Mouse (Mus musculus) urinary bladder, adult 18-20 months (tissue): ENCODE measurements around the gene Hist1h2bg.
"Not testable (repeated sequence)": the region's sequence is repeated elsewhere in the genome, so short reads cannot be mapped to it uniquely, and the experiment has no call there.

Experiments
- DNase-seq, 2 experiments: peaks; one replicate each; pipeline ENCODE4 v3.0.0; 2022; ENCODE audit warnings: low spot score in 2 of 2, mixed read lengths in 2 of 2

Hist1h2bg gene

DNA sequence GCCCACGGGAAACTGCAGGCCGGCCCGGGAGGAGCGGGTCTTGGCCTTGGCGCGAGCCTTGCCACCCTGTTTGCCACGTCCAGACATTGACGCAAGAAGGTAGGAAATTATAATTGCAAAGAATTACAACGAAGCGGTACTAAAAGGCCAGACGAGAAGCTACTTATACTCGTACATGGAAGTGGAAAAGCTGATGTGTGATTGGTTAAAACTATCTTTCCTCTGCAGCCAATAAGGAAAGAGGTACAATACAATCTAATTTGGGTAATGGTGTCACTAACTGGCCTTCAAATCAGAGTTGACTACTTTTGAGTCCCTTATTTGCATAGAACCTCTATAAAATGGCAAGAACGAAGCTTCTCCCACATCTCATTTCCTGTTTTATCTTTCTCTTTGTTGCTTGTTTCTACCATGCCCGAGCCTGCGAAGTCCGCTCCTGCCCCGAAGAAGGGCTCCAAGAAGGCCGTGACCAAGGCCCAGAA, at the start of gene Hist1h2bg, which contains the start of gene Hist1h2ae:
Gene Hist1h2bg (plus strand): TSS at position 375 of the 482 bp plus-strand sequence.
Gene Hist1h2ae (minus strand): TSS at position 199 of the 482 bp plus-strand sequence.
- DNase-seq: peak; percentile 56 to 73

DNA sequence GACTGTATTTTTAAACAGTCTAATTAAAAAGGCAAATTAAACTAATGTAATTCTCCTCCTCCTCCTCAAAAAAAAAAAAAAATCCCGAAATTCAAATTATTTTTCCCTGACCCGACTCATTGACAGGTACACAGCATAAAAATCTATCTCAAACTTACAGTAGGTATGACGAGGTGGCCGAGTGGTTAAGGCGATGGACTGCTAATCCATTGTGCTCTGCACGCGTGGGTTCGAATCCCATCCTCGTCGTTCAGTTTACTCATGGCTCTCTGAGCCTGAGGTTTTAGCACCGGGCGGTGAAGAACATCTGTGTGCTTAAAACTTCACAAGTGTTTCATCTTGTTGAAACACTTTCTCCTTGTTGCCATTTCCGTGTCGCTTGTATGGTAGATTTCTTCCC, 49.5 kb upstream of the Hist1h2bg start:
- peak; percentile 55 to 58 for DNase-seq

DNA sequence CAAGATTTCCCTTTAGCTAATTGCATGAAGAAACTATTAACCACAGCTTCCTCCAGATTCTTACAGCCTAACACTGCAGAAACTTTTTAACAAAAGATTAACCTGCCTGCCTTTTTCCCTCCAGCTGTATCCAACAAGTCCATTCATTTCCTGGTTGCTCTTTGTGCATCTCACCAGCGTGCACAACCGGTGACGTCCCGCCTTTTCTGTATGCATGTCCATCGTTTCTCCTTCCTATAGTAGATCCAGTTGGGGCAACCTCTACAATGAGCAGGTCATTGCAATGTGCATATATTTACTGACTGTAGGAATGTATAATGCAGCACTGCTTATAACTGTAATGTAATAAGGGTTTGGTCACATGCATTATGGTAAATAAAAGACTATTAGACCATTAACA, 47.2 kb upstream of the Hist1h2bg start:
- DNase-seq: no peak

DNA sequence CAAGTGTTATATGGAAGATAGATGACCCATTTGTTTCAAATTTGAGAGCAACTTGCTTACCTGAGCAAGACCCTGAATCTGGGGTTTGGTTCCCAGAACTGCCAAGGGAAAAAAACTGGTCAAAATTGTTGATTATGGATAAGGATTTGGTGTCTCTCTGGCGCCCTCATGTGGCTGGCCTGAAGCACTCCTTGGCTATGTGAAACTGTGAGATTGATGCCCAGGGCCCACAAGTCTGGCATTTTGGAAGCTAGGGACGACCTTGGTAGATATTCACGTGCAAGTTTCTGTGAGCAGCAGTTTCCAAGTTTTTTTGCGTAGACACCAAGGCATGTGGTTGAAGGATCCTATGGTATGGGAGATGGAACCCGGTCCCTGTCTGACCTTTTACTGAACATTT, 46.5 kb upstream of the Hist1h2bg start:
- DNase-seq: peak in 1 of 2 experiments; percentile 68

DNA sequence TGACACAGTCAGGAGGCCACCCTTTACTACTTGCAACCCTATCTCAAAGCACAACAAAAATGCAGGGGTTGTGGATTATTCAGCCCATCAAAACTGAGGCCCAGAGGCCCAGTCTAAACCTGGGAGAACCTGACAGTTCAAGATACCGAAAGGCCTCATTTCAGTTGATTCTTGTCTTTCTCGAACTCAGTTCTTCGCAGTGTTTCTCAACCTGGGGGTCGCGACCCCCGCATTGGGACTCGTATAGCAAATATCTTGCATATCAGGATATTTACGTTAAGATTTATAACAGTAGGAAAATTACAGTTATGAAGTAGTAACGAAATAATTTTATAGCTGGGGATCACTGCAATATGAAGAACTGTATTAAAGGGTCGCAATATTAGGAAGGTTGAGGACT, 45.3 kb upstream of the Hist1h2bg start:
- DNase-seq: no peak

DNA sequence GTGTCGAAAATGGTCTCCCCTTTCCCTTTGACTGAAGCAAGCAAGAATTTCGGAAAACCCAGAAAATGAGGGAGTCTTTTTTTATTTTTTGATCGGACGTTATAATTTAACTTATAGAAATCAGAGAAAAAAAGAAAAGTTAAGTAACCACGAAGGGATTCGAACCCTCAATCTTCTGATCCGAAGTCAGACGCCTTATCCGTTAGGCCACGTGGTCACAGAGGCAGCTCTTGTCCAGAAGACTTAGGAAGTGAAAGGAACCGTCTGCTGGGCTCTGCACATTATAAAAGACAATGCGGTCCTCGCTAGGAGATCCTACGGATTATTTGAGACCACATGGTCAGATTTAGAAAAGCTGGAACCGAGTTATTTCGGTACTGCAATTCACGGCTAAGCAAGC, 44.9 kb upstream of the Hist1h2bg start:
- DNase-seq: peak; percentile 85 to 88

GRCm38 (mm10) chr13:23529005-23529404, 42.2 kb upstream of the Hist1h2bg start:
- no peak for DNase-seq

DNA sequence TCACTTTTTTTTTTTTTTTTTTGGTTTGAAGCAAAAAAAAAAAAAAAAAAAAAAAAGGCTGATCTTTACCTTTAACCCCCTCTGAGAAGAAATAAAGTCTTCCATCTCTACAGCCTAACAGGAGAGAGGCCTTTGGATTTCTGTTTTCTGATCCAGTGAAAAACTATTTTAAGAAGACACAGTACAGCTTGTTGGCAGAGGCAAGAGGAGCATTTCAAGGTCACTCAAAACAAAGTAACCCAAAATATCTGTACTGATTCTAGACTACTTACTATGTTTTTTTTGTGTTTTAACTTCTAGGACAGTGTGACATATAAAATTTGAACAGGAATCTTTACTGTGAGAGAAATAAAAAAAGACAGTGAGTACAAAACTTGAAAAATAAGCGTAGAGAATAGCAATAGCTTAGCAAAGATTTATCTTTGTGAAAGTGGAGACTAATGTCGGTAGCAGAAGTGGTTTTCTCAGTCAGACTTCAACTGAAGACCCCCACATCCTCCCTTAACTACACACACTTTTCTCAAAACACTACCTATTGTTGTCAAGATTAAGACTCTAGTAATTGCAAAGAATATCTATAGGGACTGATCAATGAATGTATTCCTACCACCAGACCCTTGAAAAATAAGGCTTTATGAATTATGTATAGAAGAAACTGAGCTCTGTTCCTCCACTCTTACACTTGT, 41.6 kb upstream of the Hist1h2bg start:
- DNase-seq: no peak

DNA sequence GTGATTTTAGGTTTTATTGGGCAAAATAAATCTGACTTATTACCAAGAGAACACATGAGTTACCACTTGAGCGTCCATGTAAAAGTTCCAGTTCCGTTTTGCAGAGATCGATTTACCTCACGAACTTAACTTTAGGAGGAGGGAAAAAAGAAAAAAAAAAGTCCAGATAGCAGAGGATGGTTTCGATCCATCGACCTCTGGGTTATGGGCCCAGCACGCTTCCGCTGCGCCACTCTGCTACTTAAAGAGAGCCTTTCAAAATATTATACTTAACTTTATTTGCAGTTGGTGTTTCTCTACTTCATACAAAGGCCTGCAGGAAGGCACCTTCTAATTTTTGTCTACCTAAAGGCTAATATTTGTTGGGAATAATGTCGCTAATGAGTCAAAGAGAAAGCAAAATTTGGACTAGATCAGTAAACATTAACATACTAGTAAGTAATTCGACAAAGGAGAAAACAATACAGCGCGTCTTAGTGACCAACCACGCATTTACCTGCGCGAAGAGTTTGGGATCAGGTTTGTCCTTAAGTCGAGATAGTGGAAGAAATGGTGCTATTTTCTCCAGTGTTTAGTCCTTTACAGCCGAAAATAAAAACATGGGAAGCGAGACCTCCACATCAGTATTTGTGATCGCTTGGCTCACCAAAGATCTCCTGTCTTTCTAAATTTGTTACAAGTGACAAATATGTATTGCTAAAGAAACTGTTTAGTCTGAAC, 40.9 kb upstream of the Hist1h2bg start:
- peak in 1 of 2 experiments; percentile 57 for DNase-seq

DNA sequence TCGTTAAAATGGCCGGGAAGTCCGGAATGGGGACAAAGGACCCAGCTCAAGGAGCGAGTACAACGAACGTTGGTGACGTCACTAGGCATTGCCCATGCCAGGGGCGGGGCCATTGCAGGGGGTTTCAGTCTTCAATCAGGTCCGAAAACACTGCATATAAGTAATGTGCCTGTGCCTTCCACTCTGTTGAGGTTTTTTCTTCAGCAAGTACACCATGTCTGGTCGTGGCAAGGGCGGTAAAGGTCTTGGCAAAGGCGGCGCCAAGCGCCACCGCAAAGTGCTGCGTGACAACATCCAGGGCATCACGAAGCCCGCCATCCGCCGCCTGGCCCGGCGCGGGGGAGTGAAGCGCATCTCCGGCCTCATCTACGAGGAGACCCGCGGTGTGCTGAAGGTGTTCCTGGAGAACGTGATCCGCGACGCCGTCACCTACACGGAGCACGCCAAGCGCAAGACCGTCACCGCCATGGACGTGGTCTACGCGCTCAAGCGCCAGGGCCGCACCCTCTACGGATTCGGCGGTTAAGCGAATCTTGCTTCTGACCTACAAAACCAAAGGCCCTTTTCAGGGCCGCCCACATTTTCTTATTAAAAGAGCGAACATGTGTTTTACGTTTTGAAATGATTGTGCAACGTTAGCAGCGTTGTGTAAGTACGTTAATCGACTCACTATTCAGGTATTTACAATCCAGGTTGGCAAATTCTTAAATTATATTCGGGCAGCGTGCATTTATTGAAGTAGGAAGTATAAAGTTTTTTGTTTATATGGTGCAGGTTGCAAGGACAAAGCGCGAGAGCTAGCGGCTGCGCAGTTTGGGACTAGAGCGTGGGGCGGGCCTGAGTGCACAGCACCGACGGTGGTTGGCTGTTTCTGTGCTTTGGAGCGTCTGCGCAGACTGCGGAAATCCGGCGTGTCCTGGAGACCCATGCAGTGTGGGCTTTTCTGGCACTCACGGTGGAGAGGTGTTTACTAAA, 40.0 kb upstream of the Hist1h2bg start, which contains the start of gene Hist1h4h:
Gene Hist1h4h (plus strand): TSS at position 150 of the 975 bp plus-strand sequence.
- DNase-seq: peak; percentile 93 to 95

- no peak for DNase-seq
Observed at GRCm38 (mm10) chr13:23532262-23533075, 38.7 kb upstream of the Hist1h2bg start.

GRCm38 (mm10) chr13:23533560-23534367, 37.4 kb upstream of the Hist1h2bg start, which contains the start of gene Hist1h2af:
Hist1h2af (plus strand) TSS chr13:23533906.
- not testable (repeated sequence) for DNase-seq

DNA sequence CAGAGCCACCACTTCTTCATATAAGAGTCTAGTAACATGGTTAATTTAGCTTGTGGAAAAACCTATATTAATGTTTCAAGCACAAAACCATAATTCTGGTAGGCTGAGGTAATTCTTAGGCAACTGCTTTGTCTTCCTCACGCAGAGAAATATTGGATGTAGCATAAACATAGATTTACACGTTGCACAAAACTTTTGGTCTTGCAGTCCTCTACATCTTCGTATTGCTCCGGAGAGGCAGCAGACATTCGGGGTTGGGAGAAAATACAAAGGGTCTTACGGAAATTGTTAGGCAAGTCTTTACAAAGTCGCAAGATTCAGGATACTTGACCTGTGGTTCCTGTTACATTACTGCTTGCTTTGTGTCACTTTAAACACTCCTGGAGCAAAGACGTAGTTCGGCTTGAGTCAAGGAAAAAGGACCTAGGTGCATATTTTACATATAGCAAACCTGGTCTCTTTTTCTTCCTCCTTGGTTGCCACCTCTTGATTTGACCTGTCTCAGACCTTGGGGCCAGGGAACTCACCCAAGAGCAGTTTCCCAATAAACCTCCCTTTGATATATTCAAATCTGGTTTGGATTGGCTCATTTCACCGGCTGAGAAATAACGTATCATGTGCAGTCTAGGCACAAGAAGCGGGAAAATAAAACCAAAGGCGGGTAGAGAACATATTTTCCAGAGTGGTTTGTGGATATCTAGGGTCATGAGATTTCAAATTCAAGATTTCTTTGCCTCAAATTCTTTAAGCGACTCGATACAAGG, 36.6 kb upstream of the Hist1h2bg start:
- no peak for DNase-seq

GRCm38 (mm10) chr13:23535137-23536075, 35.8 kb upstream of the Hist1h2bg start, which contains the start of gene Hist1h3g:
Hist1h3g (plus strand) TSS chr13:23535422.
- DNase-seq: peak; percentile 67 to 70

DNA sequence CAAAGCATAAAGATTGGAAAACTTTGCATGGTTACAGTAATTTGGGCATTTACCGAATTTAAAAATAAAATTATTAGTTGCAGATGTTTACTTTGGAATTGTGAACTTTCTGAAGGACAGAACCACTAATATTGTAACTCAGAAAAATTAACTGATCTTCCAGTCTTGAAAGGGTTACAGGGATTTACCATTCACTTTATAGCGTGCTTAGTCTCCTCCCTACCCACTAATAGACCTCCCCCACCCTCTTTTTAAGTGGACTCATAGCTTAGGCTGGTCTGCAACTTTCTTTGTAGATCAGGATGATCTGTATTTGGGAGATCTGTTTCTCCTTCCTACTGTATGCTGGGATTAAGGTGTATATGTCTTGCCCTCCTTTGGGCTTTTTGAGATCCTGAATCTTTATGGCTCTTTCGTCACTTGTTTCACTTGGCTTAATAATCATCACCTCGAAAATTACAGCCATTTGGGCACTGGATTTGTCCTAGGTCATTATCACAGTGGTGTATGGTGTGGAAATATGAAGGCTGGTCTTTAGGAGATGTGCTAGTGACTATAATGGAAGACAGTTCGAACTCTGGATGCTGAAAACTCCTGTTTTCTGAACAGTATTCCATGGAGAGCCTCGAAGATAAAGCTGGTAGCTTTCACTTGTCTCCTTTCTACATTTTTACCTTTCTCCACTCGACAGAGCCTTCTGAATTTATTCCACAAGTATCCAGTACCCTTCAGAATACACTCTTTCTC, 34.9 kb upstream of the Hist1h2bg start:
- DNase-seq: no peak

GRCm38 (mm10) chr13:23537006-23537710, 34.0 kb upstream of the Hist1h2bg start:
- no peak for DNase-seq
